Mouse (Mus musculus) retina, embryonic 14.5 days (tissue): ENCODE measurements around the gene Kcnk4.

Experiments
- DNase-seq: peaks from one replicate; pipeline ENCODE4 v3.0.0-alpha.2; 2015; ENCODE audit warnings: low spot score

The Kcnk4 gene

DNA sequence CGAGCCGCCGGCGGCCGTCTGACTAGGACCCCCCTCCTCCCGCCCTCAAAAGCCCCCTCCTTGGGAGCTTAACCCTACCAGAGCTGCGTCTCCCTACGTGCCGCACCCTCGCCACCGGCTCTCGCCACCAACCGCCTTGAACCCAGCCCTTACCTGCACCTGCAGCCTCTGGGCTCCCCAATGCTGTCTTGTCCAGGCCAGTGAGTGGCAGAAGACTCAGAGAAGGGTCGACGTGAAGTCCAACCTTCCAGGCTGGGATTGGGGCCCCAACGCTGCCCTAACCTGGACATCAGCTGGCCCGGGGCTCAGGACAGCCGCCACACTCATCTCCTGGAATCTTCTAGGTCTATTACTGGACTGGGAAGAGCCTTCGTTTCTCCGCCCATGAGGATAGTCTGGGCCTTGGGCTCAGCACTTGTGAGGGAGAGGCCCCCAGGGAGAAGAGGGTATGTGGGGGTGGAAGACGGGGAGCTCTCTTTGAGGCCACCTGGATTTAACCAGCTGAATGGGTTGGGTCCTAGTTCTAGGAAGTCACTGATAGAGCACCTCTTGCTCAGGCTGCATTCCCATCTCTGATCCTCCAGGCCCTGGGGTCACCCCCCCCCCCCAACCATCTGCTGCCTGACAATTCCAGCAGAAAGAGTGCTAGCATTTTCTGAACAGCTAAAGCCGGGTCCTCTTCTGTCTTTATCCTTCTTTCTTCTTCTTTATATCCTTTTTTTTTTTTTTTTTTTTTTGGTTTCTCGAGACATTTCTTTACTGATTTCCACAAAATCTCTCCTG is at the start of gene Kcnk4:
Gene Kcnk4 (minus strand): TSS at position 321 of the 783 bp plus-strand sequence.
- no peak for DNase-seq

DNA sequence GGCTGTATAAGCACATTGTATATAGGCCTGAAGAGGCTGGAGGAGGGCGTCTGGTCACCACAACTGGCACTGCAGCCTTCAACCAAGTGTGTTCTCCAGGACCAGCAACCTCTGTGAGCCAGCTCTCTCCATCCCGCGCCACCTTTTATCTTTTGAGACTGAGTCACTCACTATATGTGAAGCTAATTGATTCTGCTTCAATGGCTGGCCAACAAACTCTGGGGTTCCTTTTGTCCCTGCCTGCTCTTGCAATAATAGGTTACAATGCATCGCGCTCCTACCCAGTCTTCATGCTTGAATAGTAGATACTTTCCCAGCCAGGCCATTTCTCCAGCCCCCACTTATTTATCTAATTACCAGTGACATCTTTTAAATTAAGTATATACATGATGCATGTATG is 49.3 kb upstream of the Kcnk4 start:
- DNase-seq, result peak; percentile 63

- no peak for DNase-seq
Observed at GRCm38 (mm10) chr19:6981465-6981864, 47.1 kb upstream of the Kcnk4 start.

DNA sequence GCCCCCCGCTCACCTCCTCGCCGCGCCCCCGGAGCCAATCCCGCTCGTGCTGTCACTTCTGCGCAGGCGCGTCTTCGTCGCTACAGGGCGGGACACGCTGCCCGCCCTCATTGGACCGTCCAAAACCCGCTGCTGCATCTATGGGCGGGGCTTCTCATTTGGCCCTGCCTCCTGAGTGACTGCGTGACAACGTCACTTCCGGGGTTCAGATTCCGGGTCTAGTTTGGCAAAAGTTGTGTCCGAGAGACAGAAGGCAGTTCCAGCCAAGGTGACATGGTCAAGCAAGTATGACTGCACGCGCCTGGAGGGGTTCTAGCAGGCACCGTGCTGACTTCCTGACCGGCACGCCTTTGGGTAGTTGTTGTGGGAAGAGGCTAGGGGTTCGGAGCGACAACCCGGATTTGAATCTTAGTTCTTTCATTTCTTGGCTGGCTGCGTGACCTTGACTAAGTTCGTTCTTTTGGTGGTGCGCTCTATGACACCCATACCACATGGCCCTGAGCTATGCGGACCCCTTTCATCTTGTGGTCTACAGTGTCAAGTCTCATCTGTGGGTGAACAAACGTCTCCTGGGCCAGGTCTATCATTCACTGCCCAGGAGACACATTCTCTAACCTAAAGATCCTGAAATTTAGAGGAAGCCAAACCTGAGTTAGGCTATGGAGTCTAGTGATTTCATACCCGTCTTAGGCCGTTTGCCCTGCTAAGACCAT is 46.2 kb upstream of the Kcnk4 start, which contains the start of gene Fkbp2:
Gene Fkbp2 (minus strand): TSS at position 121 of the 713 bp plus-strand sequence.
- peak; percentile 99 for DNase-seq

- peak; percentile 99 for DNase-seq
Observed at GRCm38 (mm10) chr19:6979486-6980380, 45.4 kb upstream of the Kcnk4 start.

GRCm38 (mm10) chr19:6979001-6979479 is 44.7 kb upstream of the Kcnk4 start:
- no peak for DNase-seq

GRCm38 (mm10) chr19:6978639-6978974 is 44.3 kb upstream of the Kcnk4 start:
- DNase-seq, result no peak

DNA sequence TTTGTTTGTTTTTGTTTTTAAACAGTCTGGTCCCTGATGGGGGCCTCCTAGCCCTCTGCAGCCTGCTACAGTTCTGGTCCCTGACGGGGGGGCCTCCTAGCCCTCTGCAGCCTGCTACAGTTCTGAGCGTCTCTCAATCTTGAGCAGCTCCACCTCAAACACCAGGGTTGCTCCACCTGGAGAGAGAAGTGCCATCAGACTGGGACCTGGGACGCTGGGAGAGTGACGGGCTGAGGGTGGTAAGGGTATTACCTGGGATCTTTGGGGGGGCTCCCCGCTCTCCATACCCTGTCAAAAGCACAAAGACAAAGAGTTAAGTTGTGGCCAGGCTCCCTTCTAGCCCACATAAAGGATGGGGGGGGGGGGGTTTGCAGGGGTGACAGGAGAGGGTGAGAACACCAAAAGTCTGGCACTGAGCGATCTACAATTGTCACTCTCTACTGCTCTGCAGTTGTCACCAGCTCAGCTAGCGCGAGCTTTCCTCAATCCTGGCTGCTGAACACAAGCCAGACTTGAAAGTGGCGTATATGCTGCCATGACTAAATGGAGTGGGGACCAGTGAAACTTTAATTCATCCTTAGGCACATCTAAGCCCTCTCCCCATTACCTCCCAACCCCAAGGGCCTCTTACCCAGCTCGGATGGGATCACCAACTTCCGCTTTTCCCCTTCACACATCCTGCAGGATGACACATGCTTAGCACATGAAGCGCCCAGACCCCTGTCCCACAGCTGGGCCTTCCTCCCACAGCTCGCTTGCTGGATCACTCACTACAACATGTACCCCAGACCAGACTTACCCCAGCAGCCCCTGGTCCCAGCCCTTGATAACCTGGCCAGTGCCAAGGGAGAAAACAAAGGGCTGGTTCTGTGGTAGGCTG is 43.7 kb upstream of the Kcnk4 start:
- no peak for DNase-seq

DNA sequence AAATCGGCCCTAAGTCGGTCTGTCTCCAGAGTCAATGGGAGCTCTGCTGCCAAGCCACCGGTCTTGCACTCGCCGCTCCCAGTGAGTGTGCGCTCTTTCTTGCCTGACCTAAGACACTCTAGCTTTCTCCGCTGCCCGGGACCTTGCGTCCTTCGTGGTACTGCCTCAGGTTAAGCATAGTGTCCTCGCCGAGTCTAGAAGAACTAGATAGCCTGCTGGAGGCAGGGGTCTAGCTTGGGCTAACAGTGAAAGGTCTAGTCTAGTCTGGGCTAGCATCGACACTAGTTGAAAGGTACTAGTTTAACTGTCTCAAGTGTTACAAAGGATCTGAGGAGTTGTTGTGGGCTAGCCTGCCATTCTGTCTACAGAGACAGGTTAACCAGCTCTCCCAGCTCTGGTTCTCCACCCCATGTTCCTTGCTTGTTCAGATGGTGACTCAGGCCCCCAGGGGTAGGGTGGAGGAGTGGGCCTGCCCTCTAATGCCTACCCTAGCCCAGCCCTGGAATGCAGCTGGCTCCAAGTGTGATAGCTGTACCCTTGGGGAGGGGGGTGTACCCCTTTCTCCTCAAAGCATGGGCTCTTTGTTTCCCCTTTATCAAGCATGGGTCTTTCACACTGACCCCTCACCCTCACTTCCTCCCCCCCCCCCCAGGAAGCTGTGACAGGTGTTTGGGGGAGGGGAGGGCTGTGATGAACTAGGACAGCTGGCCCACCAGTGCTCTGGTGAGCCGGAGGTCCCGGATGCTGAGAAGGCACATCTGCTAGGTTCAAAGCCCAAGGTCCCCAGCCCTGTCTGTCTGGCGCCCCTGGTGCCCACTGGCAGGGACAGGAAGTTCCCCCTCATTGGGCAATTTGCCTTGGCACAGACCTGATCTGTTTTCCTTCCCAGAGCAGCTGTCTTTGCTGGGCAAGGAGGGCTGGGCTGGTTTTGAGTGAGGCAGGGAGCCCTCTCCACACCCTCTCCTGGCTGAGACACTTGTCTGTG is 41.5 kb upstream of the Kcnk4 start, which contains the start of gene Plcb3:
Gene Plcb3 (minus strand): TSS at position 934 of the 985 bp plus-strand sequence.
- DNase-seq, result peak; percentile 80

GRCm38 (mm10) chr19:6974211-6975205 is 40.2 kb upstream of the Kcnk4 start, which contains the start of gene Ppp1r14b:
Gene Ppp1r14b (plus strand): TSS chr19:6974968.
- peak; percentile 85 for DNase-seq

GRCm38 (mm10) chr19:6973581-6974190 is 39.4 kb upstream of the Kcnk4 start:
- no peak for DNase-seq

DNA sequence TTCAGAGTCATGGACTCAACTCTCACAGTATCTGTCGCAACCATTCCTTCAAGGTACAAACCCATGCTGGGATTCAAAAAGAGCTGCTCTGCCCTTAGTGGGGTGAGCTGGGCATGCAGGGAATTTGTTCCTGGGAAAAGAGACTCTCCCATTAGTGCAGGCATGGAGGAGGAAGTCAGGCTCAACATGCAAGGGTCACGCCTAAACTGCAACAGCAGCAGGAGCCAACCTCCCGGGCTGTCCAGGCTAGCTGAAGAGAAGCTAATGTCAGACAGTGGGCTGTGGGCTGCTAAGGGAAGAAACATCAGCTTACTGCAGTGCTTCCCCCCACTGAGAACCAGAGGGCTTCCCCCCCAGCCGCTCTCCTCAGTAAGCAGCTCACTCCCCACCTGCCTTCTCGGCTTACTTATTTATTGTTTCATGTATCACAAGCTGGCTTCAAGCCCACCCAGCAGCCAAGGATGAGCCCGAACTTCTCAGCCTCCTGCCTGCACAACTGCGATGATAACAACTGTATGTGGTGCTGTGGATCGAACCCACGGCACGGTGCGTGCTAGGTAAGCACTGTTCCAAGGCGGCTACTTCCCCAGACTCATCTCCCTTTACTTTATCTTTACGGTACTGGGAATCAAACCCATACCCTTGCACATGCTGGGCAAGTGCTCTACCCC is 38.1 kb upstream of the Kcnk4 start:
- no peak for DNase-seq

DNA sequence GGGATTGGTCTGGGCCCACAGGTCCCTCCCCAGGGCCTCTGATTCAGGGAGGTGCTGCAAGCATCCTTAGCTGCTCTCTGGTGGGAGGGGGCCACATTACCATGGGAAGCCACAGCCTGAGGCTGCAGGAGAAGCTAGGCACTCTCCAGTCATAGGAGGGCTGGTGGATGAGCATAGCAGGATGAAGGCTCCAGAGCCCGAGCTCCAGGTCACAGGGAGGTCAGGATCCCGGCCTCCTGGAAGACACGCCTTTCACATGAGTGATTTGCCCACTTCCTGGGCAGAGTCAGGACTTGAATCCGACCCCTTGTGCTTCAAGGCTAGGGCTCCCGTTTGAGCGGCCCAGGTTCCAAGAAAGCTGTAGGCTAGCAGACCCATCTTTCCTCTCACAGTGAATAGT is 37.3 kb upstream of the Kcnk4 start:
- DNase-seq, result no peak

- no peak for DNase-seq
Observed at GRCm38 (mm10) chr19:6970460-6971085, 36.3 kb upstream of the Kcnk4 start.

DNA sequence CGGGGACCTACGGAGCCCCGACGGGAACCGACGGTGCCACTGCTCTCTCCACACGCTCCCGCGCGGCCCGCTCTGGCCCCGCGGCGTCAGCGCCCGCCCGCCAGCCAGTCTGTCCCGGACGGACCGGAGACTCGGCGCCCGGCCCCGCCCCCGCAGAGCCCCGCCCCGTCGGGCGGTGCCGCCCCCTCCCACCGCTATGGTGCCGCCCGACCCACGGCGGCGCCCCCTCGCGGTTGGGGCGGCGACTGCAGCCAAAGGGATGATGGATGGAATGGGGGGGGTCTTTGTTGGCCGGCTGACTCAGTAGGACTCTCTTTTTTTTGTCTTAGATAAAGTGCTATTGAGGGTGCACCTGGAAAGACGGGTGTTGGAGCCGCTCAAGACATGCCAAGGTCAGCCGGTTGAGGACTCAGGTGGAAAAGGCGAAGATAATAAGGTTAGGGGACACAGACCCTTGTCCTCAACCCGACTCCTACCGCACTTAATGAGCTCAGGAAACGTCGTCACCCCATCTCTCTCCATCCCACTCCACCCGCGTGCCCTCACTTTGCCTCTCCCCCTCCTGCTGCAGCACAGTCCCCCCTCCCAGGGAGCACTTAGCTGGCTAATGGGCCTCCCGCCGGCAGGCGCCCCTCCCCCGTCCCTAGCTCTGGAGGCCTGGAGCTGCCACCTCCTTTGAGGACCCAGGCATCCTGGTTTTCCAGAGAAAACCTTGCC is 35.5 kb upstream of the Kcnk4 start:
- peak; percentile 75 for DNase-seq

DNA sequence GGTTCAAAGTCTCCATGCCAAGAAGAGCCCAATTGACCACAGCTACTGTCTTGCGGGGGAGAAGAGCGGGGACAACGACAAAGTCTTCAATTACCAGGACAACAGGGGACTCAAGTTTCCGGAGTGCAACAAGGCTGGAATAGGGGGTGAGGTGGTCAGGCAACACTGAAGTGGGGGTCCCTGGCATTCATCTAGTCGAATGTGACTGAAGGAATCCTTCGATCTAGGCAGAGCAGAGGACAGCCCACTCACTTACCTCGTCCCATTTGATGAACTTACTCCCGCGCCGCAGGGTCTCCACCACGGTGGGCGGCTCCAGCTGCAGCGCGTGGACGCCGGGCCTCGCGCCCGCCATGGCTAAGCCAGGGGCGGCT is 35.0 kb upstream of the Kcnk4 start:
- no peak for DNase-seq
